Mouse (Mus musculus) frontal cortex, postnatal 14 days (tissue): ENCODE data around the gene Hecw2.

ENCODE experiments used
- DNase-seq, 2 experiments: peaks; one replicate each; pipeline ENCODE4 v3.0.0; 2022; ENCODE audit warnings: low spot score in 2 of 2

Gene Hecw2

DNA sequence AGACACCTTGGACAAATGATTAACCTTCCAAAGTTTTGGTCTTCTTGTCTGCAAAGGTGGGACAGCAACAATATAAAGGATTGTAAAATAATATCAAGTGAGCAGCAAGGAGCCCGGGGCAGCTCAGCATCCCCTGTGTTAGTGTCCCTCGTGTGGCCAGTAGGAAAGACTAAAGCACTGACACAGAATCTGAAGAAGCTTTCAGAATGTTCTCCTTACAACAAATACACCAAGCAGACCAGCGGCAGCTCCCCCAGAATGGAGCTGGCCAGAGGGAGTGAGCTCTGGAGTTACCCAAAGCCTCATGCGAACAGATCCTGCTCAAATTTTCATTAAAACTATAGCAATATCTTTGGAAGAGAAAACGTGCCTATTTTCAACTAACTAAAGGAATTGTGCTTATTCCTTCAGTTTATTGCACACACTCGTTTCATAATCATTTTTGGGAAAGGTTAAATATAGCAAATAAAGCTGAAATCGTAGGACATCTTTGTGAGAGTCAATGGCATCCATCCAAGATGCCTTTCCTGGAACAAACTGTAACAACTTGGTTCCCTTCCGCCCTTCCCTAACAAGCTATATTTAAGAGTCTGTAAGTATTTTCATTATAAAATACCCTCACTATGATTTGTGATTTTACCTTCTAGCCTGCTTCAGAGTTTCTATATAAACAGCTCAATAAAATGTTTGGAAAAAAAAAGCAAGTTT lies 208.6 kb downstream of the Hecw2 start:
- no peak for DNase-seq

DNA sequence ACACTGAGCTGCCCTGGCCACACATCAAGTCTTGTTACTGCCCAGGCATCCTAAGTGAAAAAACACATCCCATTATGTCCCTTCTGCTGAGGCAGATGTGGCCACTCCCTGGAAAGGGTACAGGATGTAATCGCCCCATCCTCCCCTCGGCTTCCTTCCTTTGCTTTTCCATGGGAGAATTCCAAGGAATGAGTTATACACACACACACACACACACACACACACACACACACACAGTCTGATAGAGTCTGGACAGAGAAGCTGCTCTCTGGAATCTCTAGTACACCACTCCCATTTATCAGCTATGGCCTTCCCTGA lies 216.5 kb downstream of the Hecw2 start:
- DNase-seq, result no peak

DNA sequence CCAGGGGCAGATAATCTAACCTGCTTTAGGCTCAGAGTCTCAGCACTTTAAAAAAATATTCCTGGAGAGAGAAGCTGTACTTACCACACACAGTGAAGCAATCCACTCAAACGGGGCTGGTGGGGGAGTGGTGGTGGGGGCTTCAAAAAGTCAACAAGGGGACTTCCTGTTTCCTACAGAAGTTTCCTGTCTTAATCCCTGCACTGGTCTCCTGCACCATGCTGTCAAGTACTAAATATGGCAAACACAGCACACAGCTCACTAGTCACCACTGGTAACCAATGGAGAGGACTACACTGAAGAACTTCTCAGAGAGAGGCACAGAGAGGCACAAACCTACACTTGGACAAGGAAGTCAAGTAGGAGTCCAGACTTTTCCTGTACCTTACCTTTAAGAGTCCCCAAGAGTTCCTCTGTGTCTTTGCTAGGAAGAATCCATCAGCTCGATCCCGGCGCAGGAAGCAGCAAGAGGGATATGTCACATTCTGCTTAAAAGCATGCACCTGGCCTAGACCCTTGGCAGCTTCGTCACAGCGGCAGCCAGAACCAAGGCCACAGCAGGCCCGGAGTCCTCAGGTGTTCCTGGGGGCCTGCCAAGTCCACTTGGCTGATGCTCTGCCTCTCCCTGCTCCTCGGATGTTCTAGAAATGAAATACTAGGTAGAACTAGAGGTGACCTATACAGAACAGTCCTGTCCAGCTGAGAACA lies 217.0 kb downstream of the Hecw2 start:
- no peak for DNase-seq

DNA sequence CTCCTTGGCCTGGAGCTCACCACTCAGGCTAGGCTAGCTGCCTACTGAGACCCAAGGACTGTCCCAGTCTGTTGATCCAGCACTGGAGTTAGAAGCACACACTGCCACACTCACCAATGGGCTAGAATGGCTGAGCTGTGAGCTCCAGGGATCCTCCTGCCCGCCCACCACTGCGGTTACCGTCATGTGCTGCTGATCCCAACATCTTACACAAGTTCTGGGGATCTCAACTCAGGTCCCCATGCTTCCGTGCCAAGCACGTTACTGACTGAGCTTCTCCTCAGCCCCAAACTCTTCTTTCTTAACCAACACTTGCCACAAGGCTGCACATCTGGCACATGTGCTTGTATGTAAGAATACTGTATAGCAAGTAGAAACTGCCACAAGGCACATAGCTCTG lies 218.2 kb downstream of the Hecw2 start:
- no peak for DNase-seq

- no peak for DNase-seq
Observed at GRCm38 (mm10) chr1:53976100-53976499, 218.9 kb downstream of the Hecw2 start.

DNA sequence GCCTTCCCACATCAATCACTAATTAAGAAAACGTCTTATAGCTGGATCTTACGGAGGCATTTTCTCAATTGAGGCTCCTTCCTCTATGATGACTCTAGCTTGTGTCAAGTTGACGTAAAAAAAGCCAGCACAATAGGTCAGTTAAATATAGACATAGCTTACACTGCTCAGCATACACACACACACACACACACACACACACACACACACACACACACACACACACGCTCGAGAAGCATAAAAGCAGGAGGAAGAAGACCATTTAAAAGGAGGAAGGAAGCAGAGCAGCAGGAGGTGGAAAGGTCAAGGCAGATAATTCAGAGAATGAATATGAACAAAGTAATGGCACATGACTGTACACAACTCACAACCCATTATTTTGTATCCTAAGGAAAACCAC lies 220.0 kb downstream of the Hecw2 start:
- no peak for DNase-seq

- peak in 1 of 2 experiments; percentile 11 for DNase-seq
Observed at GRCm38 (mm10) chr1:53970326-53970977, 224.5 kb downstream of the Hecw2 start.

- no peak for DNase-seq
Observed at GRCm38 (mm10) chr1:53952395-53952794, 242.6 kb downstream of the Hecw2 start.

DNA sequence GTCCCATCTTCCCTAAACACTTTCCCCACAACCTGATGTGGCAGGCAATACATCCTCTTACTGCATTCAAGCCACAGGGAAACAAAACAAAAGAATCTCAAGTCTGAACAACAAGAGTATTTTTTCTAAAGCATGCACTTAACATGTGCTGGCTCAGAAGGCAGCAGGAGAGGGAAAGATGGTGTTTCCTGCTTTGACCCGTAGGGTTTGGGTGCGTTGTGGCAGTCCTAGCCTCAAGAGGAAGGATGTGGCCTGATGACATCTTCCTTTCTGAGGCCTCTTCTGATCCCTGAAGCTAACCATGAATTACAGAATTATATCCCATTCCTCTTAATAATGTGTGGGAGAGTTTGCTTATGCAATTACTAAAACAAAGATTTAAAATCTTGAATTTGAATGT lies 249.2 kb downstream of the Hecw2 start:
- no peak for DNase-seq

DNA sequence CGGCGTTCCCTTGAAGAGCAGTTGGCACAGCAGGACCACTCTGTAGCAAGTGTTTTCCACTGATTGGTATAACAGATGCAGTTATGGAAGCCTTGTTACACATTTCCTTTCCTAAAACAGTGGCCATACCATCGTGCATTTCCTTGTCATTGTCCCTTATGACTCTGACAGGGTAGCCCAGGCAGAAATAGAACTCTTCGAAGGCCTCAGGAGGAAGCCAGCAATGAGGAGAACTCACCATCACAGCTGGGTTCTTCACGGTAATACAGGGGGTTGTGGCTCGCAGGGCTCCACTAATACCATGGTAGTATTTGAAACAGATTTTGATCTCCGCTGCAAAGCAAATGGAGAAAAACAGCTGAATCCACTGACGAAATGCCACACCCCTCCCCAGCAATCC lies 252.5 kb downstream of the Hecw2 start:
- no peak for DNase-seq

- DNase-seq, result no peak
Observed at GRCm38 (mm10) chr1:53941528-53941927, 253.4 kb downstream of the Hecw2 start.

GRCm38 (mm10) chr1:53940268-53941017 lies 254.5 kb downstream of the Hecw2 start:
- no peak for DNase-seq

- no peak for DNase-seq
Observed at GRCm38 (mm10) chr1:53939291-53939690, 255.7 kb downstream of the Hecw2 start.

DNA sequence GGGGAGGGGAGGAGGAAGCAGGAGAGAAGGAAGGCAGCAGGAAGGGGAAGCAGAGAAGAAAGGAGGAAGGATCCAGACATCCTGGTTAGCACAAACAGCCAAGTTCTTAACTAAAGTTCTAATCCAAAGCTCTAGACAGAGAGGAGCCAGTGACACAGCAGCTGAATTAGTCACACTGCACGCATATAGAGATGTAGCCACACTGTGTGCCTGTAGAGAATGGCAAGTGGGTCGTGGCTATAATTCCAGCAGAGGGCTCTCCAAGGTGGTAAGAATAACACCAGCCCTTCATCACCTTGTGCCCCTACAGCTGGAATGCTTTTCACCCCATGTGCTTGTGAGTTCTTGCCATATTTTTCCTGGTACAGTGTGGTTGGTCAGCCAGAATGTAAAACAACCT lies 261.7 kb downstream of the Hecw2 start:
- DNase-seq, result no peak

DNA sequence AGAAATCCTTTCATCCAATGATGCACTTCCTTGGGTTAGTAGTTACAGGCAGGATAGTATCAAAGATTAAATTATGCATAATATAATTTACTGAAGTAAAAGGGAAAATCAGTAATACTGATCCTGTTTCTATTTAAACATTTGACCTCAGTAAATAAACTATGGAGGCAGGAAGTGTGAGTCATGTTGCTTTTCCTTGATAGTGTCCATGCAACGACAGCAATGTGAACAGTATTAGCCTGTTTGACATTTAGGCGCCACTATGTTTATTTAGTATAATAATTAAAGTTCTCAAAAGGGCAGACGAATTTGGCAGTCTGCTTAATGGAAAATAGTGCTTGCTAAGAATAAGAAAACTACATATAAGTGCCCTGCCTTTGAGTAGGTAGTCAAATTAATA lies 263.7 kb downstream of the Hecw2 start:
- DNase-seq, result no peak

GRCm38 (mm10) chr1:53927605-53928004 lies 267.4 kb downstream of the Hecw2 start:
- DNase-seq, result no peak

DNA sequence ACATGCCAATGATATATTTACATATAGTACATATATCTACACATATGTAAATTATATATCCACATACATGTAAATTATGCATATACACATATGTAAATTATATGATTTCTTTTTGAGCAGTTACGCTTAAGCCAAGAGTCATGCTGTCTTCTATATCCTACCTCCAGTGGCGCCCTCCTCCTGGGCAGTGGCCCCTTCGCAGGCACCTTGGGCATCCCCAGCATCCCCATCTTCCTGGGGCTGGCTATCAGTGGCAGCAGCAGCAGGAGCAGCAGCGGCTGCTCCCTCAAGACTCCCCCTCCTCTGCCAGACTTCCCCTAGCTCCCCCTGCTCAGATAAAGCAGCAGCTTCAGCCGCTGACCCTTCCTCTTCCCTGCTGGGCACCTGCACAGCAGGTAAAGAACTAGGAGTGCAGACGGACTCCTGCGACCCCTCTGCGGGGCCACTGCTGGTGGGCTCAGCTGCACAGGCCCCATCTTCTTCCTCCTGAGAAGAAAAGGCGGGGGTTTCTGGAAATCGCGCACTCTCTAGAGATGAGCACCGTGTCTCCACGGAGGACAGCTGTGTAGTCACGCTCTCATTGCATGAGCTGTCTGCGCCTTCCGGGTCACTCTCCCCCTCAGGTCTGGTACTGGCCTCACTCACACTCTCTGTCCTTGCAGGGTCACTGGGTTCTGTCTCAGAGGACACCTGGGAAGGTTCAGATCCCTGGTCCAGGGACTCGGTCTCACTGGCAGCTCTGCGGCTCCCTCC lies 269.6 kb downstream of the Hecw2 start:
- no peak for DNase-seq

GRCm38 (mm10) chr1:53911848-53912247 lies 283.1 kb downstream of the Hecw2 start:
- DNase-seq, result no peak

- no peak for DNase-seq
Observed at GRCm38 (mm10) chr1:53910251-53910650, 284.7 kb downstream of the Hecw2 start.

GRCm38 (mm10) chr1:53909118-53909517 lies 285.9 kb downstream of the Hecw2 start:
- DNase-seq, result no peak

DNA sequence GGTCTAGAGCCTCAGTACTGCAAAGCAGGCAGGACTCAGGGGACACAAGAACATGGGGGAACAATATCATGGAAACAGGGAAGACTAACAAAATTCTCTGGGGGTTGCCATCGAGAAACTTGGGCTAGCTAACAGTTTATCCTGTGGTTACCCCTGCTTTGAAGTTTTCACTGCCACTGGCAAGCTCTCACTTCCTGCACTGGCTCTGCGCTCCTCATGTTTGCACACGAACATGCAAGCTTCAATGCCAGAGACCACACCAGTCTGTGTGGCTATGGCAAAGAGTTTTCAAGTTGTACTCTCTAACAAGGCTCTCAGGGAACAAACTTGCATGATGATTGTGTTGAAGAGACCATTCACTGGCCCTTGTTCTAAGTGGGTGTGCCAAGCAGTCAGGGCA lies 288.8 kb downstream of the Hecw2 start:
- DNase-seq, result no peak

DNA sequence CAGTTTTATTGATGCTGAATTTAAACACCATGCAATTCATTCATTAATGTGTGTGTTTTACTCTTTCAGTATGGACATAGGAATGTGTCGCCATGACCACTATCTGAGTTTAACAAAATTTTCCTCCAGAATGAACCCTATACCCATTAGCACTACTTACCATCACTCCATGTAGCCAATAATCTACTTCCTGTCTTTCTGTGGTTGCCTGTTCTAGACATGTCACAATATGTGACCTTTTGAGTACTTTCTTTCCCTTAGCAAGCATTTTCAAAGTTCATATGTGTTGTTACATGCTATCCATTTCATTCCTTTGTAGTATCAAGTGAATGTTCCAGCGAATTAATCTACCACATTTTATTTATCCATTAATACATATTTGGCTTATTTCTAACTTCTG lies 294.6 kb downstream of the Hecw2 start:
- no peak for DNase-seq
